Mouse (Mus musculus): Measurements from ENCODE around the gene Gm20425. TPM values are rescaled to one million over a fixed set of nuclear protein-coding genes. Genes with fewer than 3 reads are reported as not detected.
"Not testable (repeated sequence)": the region's sequence is repeated elsewhere in the genome, so short reads cannot be mapped to it uniquely, and the experiment has no call there.

Gm20425 gene
- polyA plus RNA-seq, 1 experiment = not detected

DNA sequence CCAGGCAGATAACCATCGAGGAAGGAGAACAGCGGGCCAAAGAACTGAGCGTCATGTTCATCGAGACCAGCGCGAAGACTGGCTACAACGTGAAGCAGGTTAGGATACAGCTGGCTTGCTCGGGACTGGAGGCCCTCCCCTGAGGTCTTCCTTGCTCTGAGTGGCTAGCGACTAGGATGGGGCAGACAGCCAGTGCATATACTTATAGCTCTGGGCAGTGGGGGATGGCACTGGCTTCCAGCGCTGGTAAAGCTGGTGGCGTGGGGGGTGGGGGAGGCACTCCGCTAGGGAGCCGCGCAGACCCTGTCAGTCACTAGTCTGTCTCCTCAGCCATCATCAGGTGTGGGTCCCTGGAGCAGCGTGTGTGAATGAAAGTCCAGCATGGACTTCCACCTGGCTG is 66.3 kb downstream of the Gm20425 start:
- Histone ChIP-seq H3K79me2 (ENCODE audit: control insufficient read depth, insufficient read depth) (no peaks in the 10 kb centered on the region), H3K79me3 (ENCODE audit: low read depth) (no peaks in the 10 kb centered on the region), H3K36me3 (ENCODE audit: control insufficient read depth, insufficient read depth) (no peaks in the 10 kb centered on the region), H3K27me3 (ENCODE audit: control insufficient read depth, insufficient read depth, insufficient read length) (peaks cover 7% of the 10 kb centered on the region), H3K4me3 (ENCODE audit: insufficient read depth, poor library complexity, severe bottlenecking) (no peak overlapping the region), H3ac (ENCODE audit: control insufficient read depth, insufficient read length, low read depth) (no peak overlapping the region)
- TF ChIP-seq MYOD1 (IDR thresholded peaks at IDR 0.05; ENCODE audit: control insufficient read depth, insufficient read length, low read depth) (no peak), MYOG (IDR thresholded peaks at IDR 0.05; ENCODE audit: control insufficient read depth, extremely low read depth, insufficient read length) (no peak), USF1 (IDR thresholded peaks at IDR 0.05; ENCODE audit: low read depth) (no peak), CTCF (IDR thresholded peaks at IDR 0.05; ENCODE audit: control insufficient read depth, insufficient read depth, insufficient read length) (no peak), CEBPB (IDR thresholded peaks at IDR 0.05; ENCODE audit: low read depth) (no peak), FOSL1 (IDR thresholded peaks at IDR 0.05; ENCODE audit: insufficient read depth, low read length, poor library complexity, severe bottlenecking) (no peak), MAX (IDR thresholded peaks at IDR 0.05) (no peak)

DNA sequence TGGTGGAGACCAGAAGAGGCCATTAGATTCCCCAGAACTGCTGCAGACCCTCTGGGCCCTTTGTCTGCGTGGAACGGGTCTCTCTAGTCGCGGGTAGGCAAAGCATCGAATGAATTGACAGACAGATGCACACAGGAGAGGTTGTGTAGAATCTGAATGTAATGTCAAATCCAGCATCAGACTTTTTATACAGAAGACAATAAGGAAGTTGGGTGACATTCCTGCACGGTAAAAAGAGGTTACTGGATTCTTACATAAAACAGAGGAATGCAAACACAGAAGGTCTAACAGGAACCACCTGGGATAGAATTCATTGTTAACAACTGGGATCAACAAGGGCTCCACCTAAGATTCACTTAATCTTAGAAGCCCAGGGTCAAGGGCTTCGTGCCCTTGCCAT is 74.9 kb downstream of the Gm20425 start:
- not testable (repeated sequence) for H3K79me2 ChIP-seq (ENCODE audit: control insufficient read depth, insufficient read depth); H3K79me3 ChIP-seq (ENCODE audit: low read depth); H3K36me3 ChIP-seq (ENCODE audit: control insufficient read depth, insufficient read depth); H3K4me3 ChIP-seq (ENCODE audit: insufficient read depth, poor library complexity, severe bottlenecking); H3K27me3 ChIP-seq (ENCODE audit: control insufficient read depth, insufficient read depth, insufficient read length); H3ac ChIP-seq (ENCODE audit: control insufficient read depth, insufficient read length, low read depth)

DNA sequence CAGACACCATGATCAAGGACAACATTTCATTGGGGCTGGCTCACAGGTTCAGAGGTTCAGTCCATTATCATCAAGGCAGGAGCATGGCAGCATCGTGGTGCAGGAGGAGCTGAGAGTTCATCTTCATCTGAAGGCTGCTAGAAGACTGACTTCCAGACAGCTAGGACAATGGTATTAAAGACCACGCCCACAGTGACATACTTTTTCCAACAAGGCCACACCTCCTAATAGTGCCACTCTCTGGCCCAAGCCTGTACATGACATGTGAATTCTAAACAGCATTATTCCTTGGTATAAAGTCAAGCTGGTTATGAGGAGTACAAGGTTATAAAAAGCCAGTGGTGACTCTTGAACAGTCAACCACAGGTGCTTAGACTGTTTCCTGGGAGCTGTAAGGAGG is 75.5 kb downstream of the Gm20425 start:
- Histone ChIP-seq H3K79me2 (ENCODE audit: control insufficient read depth, insufficient read depth) (no peaks in the 10 kb centered on the region), H3K4me3 (ENCODE audit: insufficient read depth, poor library complexity, severe bottlenecking) (no peak overlapping the region), H3K79me3 (ENCODE audit: low read depth) (no peaks in the 10 kb centered on the region), H3ac (ENCODE audit: control insufficient read depth, insufficient read length, low read depth) (no peak overlapping the region), H3K36me3 (ENCODE audit: control insufficient read depth, insufficient read depth) (no peaks in the 10 kb centered on the region), H3K27me3 (ENCODE audit: control insufficient read depth, insufficient read depth, insufficient read length) (no peaks in the 10 kb centered on the region)
- TF ChIP-seq USF1 (IDR thresholded peaks at IDR 0.05; ENCODE audit: low read depth) (no peak), MYOG (IDR thresholded peaks at IDR 0.05; ENCODE audit: control insufficient read depth, extremely low read depth, insufficient read length) (no peak), CEBPB (IDR thresholded peaks at IDR 0.05; ENCODE audit: low read depth) (no peak), FOSL1 (IDR thresholded peaks at IDR 0.05; ENCODE audit: insufficient read depth, low read length, poor library complexity, severe bottlenecking) (no peak), MYOD1 (IDR thresholded peaks at IDR 0.05; ENCODE audit: control insufficient read depth, insufficient read length, low read depth) (no peak), CTCF (IDR thresholded peaks at IDR 0.05; ENCODE audit: control insufficient read depth, insufficient read depth, insufficient read length) (no peak), MAX (IDR thresholded peaks at IDR 0.05) (no peak)

DNA sequence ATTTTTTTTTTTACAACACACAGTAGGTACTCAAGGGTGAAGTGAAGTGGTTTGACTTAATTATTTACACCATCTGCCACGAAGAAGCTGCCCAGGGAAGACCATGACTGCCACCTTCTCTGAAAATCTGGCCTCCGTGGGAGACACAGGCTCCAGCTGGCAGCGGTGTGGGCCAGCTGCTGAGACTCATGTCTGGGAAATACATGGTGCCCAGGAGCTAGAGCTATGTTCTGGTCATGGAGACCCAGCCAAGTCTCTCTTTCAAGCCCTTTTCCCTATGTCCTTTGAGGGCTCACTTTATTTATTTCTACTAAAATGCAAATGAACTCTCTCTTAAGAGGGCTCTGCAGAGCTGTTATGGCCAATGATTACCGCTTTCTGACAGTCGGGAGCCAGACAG is 76.8 kb downstream of the Gm20425 start:
- Histone ChIP-seq H3ac (ENCODE audit: control insufficient read depth, insufficient read length, low read depth) (no peak overlapping the region), H3K4me3 (ENCODE audit: insufficient read depth, poor library complexity, severe bottlenecking) (no peak overlapping the region)
- TF ChIP-seq MAX (IDR thresholded peaks at IDR 0.05) (no peak), CEBPB (IDR thresholded peaks at IDR 0.05; ENCODE audit: low read depth) (no peak), MYOG (IDR thresholded peaks at IDR 0.05; ENCODE audit: control insufficient read depth, extremely low read depth, insufficient read length) (no peak)

DNA sequence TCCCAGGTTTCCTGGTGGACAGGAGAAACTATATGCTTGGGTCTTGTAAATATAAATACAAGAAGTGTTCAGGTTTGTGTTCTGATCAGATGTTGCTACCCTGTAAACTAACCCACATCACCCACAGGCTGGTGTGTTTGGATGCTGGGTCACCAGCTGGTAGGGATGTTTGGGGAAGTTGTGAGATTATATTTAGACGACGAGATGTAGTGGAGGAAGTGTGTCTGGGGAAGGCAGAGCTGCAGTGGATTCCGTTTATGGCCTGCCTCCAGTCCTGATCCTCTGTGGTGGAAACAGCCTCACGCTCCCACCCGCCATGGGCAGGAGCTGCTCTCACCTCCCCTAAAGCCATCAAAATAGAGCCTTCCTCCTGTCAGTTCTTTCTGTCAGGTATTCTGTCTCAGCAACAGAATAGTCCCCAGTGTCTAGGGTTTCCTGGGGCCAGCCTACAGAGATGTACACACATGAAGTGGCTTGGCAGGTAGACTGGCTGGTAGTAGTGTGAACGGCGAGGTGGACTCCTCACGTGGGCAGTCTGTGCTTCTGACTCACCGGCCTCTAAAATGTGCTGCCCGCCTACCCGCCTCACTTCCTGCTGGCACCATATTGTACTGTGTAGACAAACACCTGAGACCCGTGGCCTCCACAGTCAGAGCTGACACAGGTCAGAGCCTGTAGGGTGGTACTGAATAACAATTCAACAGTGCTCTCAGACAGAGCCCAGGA is 80.9 kb downstream of the Gm20425 start:
- no peaks in the 10 kb centered on the region for H3K36me3 ChIP-seq (ENCODE audit: control insufficient read depth, insufficient read depth)
- no peaks in the 10 kb centered on the region for H3K79me2 ChIP-seq (ENCODE audit: control insufficient read depth, insufficient read depth)
- H3ac ChIP-seq (ENCODE audit: control insufficient read depth, insufficient read length, low read depth) = no peak overlapping the region
- no peak overlapping the region for H3K4me3 ChIP-seq (ENCODE audit: insufficient read depth, poor library complexity, severe bottlenecking)
- no peaks in the 10 kb centered on the region for H3K27me3 ChIP-seq (ENCODE audit: control insufficient read depth, insufficient read depth, insufficient read length)
- no peak for TF ChIP-seq USF1 (IDR thresholded peaks at IDR 0.05; ENCODE audit: low read depth)
- TF ChIP-seq CTCF (IDR thresholded peaks at IDR 0.05; ENCODE audit: control insufficient read depth, insufficient read depth, insufficient read length) = no peak
- no peak for TF ChIP-seq MAX (IDR thresholded peaks at IDR 0.05)
- TF ChIP-seq FOSL1 (IDR thresholded peaks at IDR 0.05; ENCODE audit: insufficient read depth, low read length, poor library complexity, severe bottlenecking) = no peak
- TF ChIP-seq MYOD1 (IDR thresholded peaks at IDR 0.05; ENCODE audit: control insufficient read depth, insufficient read length, low read depth) = no peak
- no peak for TF ChIP-seq CEBPB (IDR thresholded peaks at IDR 0.05; ENCODE audit: low read depth)
- no peak for TF ChIP-seq MYOG (IDR thresholded peaks at IDR 0.05; ENCODE audit: control insufficient read depth, extremely low read depth, insufficient read length)
- no peaks in the 10 kb centered on the region for H3K79me3 ChIP-seq (ENCODE audit: low read depth)

More for the DNA sequence above, 76.8 kb downstream of the Gm20425 start:
- Histone ChIP-seq H3K36me3 (ENCODE audit: control insufficient read depth, insufficient read depth) (no peaks in the 10 kb centered on the region), H3K79me2 (ENCODE audit: control insufficient read depth, insufficient read depth) (no peaks in the 10 kb centered on the region), H3K79me3 (ENCODE audit: low read depth) (no peaks in the 10 kb centered on the region), H3K27me3 (ENCODE audit: control insufficient read depth, insufficient read depth, insufficient read length) (no peaks in the 10 kb centered on the region)

DNA sequence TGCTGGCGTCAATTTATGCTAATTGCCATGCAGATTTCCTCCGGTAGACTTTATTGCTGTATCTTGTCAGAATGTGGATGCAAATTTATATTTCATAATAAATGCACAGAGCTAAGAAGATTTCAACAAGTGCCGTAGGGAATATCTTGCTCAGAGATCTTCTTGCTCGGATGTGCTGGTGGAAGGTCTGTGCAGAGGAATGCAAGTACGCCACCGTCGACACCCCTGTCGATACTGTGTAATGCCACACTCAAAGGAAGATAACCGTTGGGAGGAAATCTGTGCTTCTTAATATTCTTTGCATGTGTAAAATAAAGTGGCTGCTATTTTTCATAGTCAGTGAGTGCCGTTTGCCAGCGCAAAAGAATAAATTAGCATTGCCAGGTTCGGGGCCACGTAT is 83.0 kb downstream of the Gm20425 start:
- Histone ChIP-seq H3K4me3 (ENCODE audit: insufficient read depth, poor library complexity, severe bottlenecking) (no peak overlapping the region), H3K79me2 (ENCODE audit: control insufficient read depth, insufficient read depth) (no peaks in the 10 kb centered on the region), H3ac (ENCODE audit: control insufficient read depth, insufficient read length, low read depth) (no peak overlapping the region), H3K36me3 (ENCODE audit: control insufficient read depth, insufficient read depth) (no peaks in the 10 kb centered on the region), H3K27me3 (ENCODE audit: control insufficient read depth, insufficient read depth, insufficient read length) (no peaks in the 10 kb centered on the region), H3K79me3 (ENCODE audit: low read depth) (no peaks in the 10 kb centered on the region)
- TF ChIP-seq CEBPB (IDR thresholded peaks at IDR 0.05; ENCODE audit: low read depth) = no peak
- no peak for TF ChIP-seq MAX (IDR thresholded peaks at IDR 0.05)
- no peak for TF ChIP-seq USF1 (IDR thresholded peaks at IDR 0.05; ENCODE audit: low read depth)
- TF ChIP-seq MYOD1 (IDR thresholded peaks at IDR 0.05; ENCODE audit: control insufficient read depth, insufficient read length, low read depth) = no peak
- TF ChIP-seq MYOG (IDR thresholded peaks at IDR 0.05; ENCODE audit: control insufficient read depth, extremely low read depth, insufficient read length) = no peak
